Mouse (Mus musculus): ENCODE data around the gene Gng4.

- TF ChIP-seq CTCF (IDR thresholded peaks at IDR 0.05; ENCODE audit: insufficient read depth, low read length) = no peak
- no peak for TF ChIP-seq POLR2A (IDR thresholded peaks at IDR 0.05; ENCODE audit: borderline replicate concordance, extremely low read depth, low read depth, low read length)
Measured at GRCm38 (mm10) chr13:13824946-13825345, 41.1 kb downstream of the Gng4 start.
